8 mouse cellular contexts compared by ENCODE assay signal in genomic region chr17:90455409-90455775, GRCm38 (mm10).
DNase-seq lines count a peak whose midpoint lies in the region; ATAC-seq lines count a peak whose summit lies in the region.

No protein-coding gene starts in this region.

- H3K4me3 ChIP-seq in heart, embryonic 16.5 days (ENCODE audit: low read length), result peak overlapping the region; percentile 59
- peak overlapping the region; percentile 63 for H3K4me3 ChIP-seq in embryonic facial prominence, embryonic 10.5 days
- H3K4me3 ChIP-seq in hindbrain, embryonic 14.5 days (replicated peaks; ENCODE audit: low read length), result peak overlapping the region; percentile 64
- peak overlapping the region; percentile 27 for H3K4me3 ChIP-seq in liver, embryonic 13.5 days (replicated peaks)

- peaks cover 33% of the 10 kb centered on the region for H3K27me3 ChIP-seq in heart, embryonic 16.5 days (ENCODE audit: control insufficient read depth, insufficient read depth, low read length)
- H3K27me3 ChIP-seq in embryonic facial prominence, embryonic 10.5 days (replicated peaks; ENCODE audit: low read depth, poor library complexity, severe bottlenecking), result peaks cover 59% of the 10 kb centered on the region
- H3K27me3 ChIP-seq in hindbrain, embryonic 14.5 days (ENCODE audit: control insufficient read depth, insufficient read depth, low read length), result no peaks in the 10 kb centered on the region
- peaks cover 41% of the 10 kb centered on the region for H3K27me3 ChIP-seq in liver, embryonic 13.5 days

- ATAC-seq in heart, embryonic 16.5 days (replicated peaks; ENCODE audit: extremely low read depth, insufficient read depth, low FRiP score), result no peak; the same call in 1 of the 2 replicates
- peak; percentile 72 for ATAC-seq in hindbrain, embryonic 14.5 days (ENCODE audit: low FRiP score)
- ATAC-seq in liver, embryonic 13.5 days (ENCODE audit: low read depth), result no peak

- peak overlapping the region; percentile 90 for H3K4me2 ChIP-seq in heart, embryonic 16.5 days (ENCODE audit: low read depth, low read length)
- H3K4me2 ChIP-seq in hindbrain, embryonic 14.5 days (replicated peaks), result peak overlapping the region; percentile 56
- peak overlapping the region; percentile 39 for H3K4me2 ChIP-seq in liver, embryonic 13.5 days

- no peaks in the 10 kb centered on the region for H3K9me3 ChIP-seq in heart, embryonic 16.5 days (replicated peaks; ENCODE audit: control insufficient read depth, low read length)
- H3K9me3 ChIP-seq in embryonic facial prominence, embryonic 10.5 days, result no peaks in the 10 kb centered on the region
- no peaks in the 10 kb centered on the region for H3K9me3 ChIP-seq in hindbrain, embryonic 14.5 days (ENCODE audit: control insufficient read depth, low read length)
- no peaks in the 10 kb centered on the region for H3K9me3 ChIP-seq in liver, embryonic 13.5 days (replicated peaks)

- 0 out of 2 replicates have a peak, but pooled peaks cover 7% of the 10 kb centered on the region for H3K4me1 ChIP-seq in heart, embryonic 16.5 days (ENCODE audit: control insufficient read depth, insufficient read depth, low read length)
- peaks cover 25% of the 10 kb centered on the region for H3K4me1 ChIP-seq in embryonic facial prominence, embryonic 10.5 days
- peaks cover 19% of the 10 kb centered on the region; the same call in 1 of the 2 replicates for H3K4me1 ChIP-seq in hindbrain, embryonic 14.5 days (replicated peaks; ENCODE audit: control insufficient read depth, insufficient read depth, low read length)
- 0 out of 2 replicates have a peak, but pooled peaks cover 3% of the 10 kb centered on the region for H3K4me1 ChIP-seq in liver, embryonic 13.5 days (replicated peaks)

- H3K27ac ChIP-seq in heart, embryonic 16.5 days (ENCODE audit: low read length), result no peak overlapping the region
- H3K27ac ChIP-seq in embryonic facial prominence, embryonic 10.5 days (replicated peaks), result 0 out of 2 replicates have a peak overlapping the region, but pooled peaks have one; percentile 41
- H3K27ac ChIP-seq in hindbrain, embryonic 14.5 days, result peak overlapping the region; percentile 79
- no peak overlapping the region for H3K27ac ChIP-seq in liver, embryonic 13.5 days

- WGBS in heart, embryonic 16.5 days, result under 1% methylated on average over 23 of the region's 23 CpGs
- WGBS in embryonic facial prominence, embryonic 10.5 days, result under 1% methylated on average over 23 of the region's 23 CpGs
- WGBS in hindbrain, embryonic 14.5 days, result 0% methylated on average over 23 of the region's 23 CpGs
- 1% methylated on average over 23 of the region's 23 CpGs for WGBS in liver, embryonic 13.5 days (ENCODE audit: insufficient replicate concordance)

- no peak for DNase-seq in heart, adult 9 months (ENCODE audit: low spot score in 2 of 2)
- peak; percentile 33 for DNase-seq in R1 (ENCODE audit: low read depth, low spot score)
- peak; percentile 72 for DNase-seq in embryonic facial prominence, embryonic 10.5 days (ENCODE audit: low spot score)
- peak; percentile 42 for DNase-seq in hindbrain, embryonic 14.5 days (ENCODE audit: low spot score)
- no peak for DNase-seq in liver, embryonic 13.5 days
- DNase-seq in right cerebral cortex, postnatal 4 days, result peak; percentile 45
- no peak for DNase-seq in ovary, postnatal 14 days (ENCODE audit: low spot score)

- H3K9ac ChIP-seq in heart, embryonic 16.5 days (ENCODE audit: low read length), result no peak overlapping the region; the same call in none of the 2 replicates
- peak overlapping the region; percentile 80 for H3K9ac ChIP-seq in hindbrain, embryonic 14.5 days
- H3K9ac ChIP-seq in liver, embryonic 13.5 days, result no peak overlapping the region

- no peaks in the 10 kb centered on the region for H3K36me3 ChIP-seq in heart, embryonic 16.5 days (ENCODE audit: control insufficient read depth, insufficient read depth)
- no peaks in the 10 kb centered on the region for H3K36me3 ChIP-seq in embryonic facial prominence, embryonic 10.5 days (replicated peaks)
- H3K36me3 ChIP-seq in hindbrain, embryonic 14.5 days (replicated peaks; ENCODE audit: control insufficient read depth, insufficient read depth), result no peaks in the 10 kb centered on the region
- no peaks in the 10 kb centered on the region for H3K36me3 ChIP-seq in liver, embryonic 13.5 days

Comparison
In these comparisons a context has a peak if more than half of its experiments do, and no peak if none do; other contexts are left out.
1. H3K27ac ChIP-seq: peak in embryonic facial prominence, embryonic 10.5 days (single experiment) and hindbrain, embryonic 14.5 days (single experiment); none in heart, embryonic 16.5 days (single experiment) and liver, embryonic 13.5 days (single experiment).
2. H3K4me2 ChIP-seq: peak in every context shown above with its lines; median percentile 90 in heart, embryonic 16.5 days; 56 in hindbrain, embryonic 14.5 days; 39 in liver, embryonic 13.5 days.
3. DNase-seq: peak in R1 (single experiment), embryonic facial prominence, embryonic 10.5 days (single experiment), hindbrain, embryonic 14.5 days (single experiment) and right cerebral cortex, postnatal 4 days (single experiment); none in heart, adult 9 months (0 of 2), liver, embryonic 13.5 days (single experiment) and ovary, postnatal 14 days (single experiment).
4. Peak in every context shown above with its lines, with median percentiles within 50 percentile points of each other: H3K4me3 ChIP-seq.